8 mouse cellular contexts compared by ENCODE assay signal in the genomic region with DNA sequence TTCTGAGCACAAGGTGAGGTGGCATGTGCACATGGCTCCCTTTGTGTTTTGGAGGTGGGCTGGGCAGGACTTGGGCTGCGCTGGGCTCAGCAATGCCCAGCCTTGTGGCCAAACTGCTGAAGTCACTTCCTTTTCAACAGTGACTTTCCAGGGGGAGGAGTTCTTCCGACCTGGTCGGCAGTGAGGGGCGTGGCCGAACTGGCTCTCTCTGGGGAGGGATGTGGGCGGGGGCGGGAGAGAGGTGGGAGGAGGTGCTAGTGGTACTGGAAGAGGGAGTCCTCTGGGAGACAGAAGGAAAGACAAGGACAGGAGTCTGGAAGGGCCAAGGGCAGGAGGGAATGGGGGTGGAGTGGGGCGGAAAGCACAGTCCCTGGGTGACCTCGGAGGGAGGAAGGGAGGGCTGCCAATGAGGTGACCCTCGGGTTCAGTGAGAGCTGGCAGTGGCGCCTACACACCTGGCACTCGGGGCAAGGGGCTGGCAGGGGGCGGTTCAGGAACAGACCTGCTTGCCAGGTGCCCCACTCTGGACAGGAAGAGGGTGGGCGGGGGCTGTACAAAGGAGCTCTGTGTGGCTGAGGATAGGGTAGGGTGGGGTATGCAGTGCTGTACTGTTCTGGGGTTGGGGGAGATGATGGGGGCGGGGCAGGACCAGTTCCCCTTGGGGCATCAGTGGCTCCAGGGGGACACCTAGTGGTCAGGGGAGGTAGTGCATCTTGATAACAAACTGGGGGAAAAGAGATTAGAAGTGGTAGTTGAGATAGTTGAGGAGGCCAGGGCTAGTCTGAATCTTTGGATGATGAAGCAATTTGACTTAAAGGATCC. TPM values are rescaled to one million over a fixed set of nuclear protein-coding genes. Genes with fewer than 3 reads are reported as not detected.
DNase-seq lines count a peak whose midpoint lies in the region; ATAC-seq lines count a peak whose summit lies in the region.

No protein-coding gene starts in this region.

- peak; percentile 69 for ATAC-seq in embryonic facial prominence, embryonic 15.5 days (ENCODE audit: insufficient number of reproducible peaks, low FRiP score, low TSS enrichment, low read depth)
- peak; percentile 61 for ATAC-seq in liver, embryonic 16.5 days (ENCODE audit: low read depth)
- ATAC-seq in neural tube, embryonic 11.5 days (ENCODE audit: insufficient read depth, low FRiP score, low TSS enrichment): peak; percentile 62; the same call in 1 of the 2 replicates

- H3K9ac ChIP-seq in embryonic facial prominence, embryonic 15.5 days: no peak overlapping the region
- H3K9ac ChIP-seq in liver, embryonic 16.5 days (ENCODE audit: low read depth, low read length): peak overlapping the region; percentile 52; the same call in 1 of the 2 replicates
- H3K9ac ChIP-seq in neural tube, embryonic 11.5 days (ENCODE audit: low read length): no peak overlapping the region

- peak overlapping the region; percentile 24; the same call in 1 of the 2 replicates for H3K4me2 ChIP-seq in embryonic facial prominence, embryonic 15.5 days (replicated peaks)
- peak overlapping the region; percentile 68 for H3K4me2 ChIP-seq in liver, embryonic 16.5 days (ENCODE audit: low read depth, low read length)
- no peak overlapping the region for H3K4me2 ChIP-seq in neural tube, embryonic 11.5 days (ENCODE audit: low read depth)

- H3K9me3 ChIP-seq in embryonic facial prominence, embryonic 15.5 days (replicated peaks): no peaks in the 10 kb centered on the region
- no peaks in the 10 kb centered on the region for H3K9me3 ChIP-seq in heart, embryonic 10.5 days
- H3K9me3 ChIP-seq in liver, embryonic 16.5 days (replicated peaks; ENCODE audit: control insufficient read depth, low read length): no peaks in the 10 kb centered on the region
- H3K9me3 ChIP-seq in neural tube, embryonic 11.5 days (ENCODE audit: control insufficient read depth, low read length): no peaks in the 10 kb centered on the region

- H3K27me3 ChIP-seq in embryonic facial prominence, embryonic 15.5 days: no peaks in the 10 kb centered on the region
- H3K27me3 ChIP-seq in heart, embryonic 10.5 days (ENCODE audit: insufficient read depth, poor library complexity, severe bottlenecking): no peaks in the 10 kb centered on the region
- H3K27me3 ChIP-seq in liver, embryonic 16.5 days (ENCODE audit: control insufficient read depth, insufficient read depth, low read depth, low read length): no peaks in the 10 kb centered on the region
- H3K27me3 ChIP-seq in neural tube, embryonic 11.5 days (ENCODE audit: control insufficient read depth, insufficient read depth, low read length): no peaks in the 10 kb centered on the region

- whole genome bisulfite sequencing in embryonic facial prominence, embryonic 15.5 days: 10% methylated on average over 15 of the region's 15 CpGs
- 3% methylated on average over 15 of the region's 15 CpGs for WGBS in heart, embryonic 10.5 days
- under 1% methylated on average over 14 of the region's 15 CpGs for WGBS in liver, embryonic 16.5 days (ENCODE audit: insufficient replicate concordance)
- 2% methylated on average over 15 of the region's 15 CpGs for WGBS in neural tube, embryonic 11.5 days

- peak; percentile 80 to 84 for DNase-seq in CD8-positive naive resting alpha-beta T cell, adult 2 months (ENCODE audit: low read depth in 2 of 2, low spot score in 2 of 2)
- DNase-seq in adrenal gland, postnatal 36 days: peak; percentile 91 to 94
- DNase-seq in heart, embryonic 10.5 days (ENCODE audit: low spot score): peak; percentile 95
- peak; percentile 97 for DNase-seq in kidney, adult 9 months
- DNase-seq in neural tube, embryonic 11.5 days (ENCODE audit: low spot score): peak; percentile 74
- DNase-seq in thymus, postnatal 0 days (ENCODE audit: low spot score): peak; percentile 85

- peak overlapping the region; percentile 83 for H3K27ac ChIP-seq in embryonic facial prominence, embryonic 15.5 days (replicated peaks)
- peak overlapping the region; percentile 86 for H3K27ac ChIP-seq in heart, embryonic 10.5 days
- peak overlapping the region; percentile 72 for H3K27ac ChIP-seq in liver, embryonic 16.5 days (ENCODE audit: low read length)
- H3K27ac ChIP-seq in neural tube, embryonic 11.5 days (ENCODE audit: low read depth, low read length): peak overlapping the region; percentile 3; the same call in 1 of the 2 replicates

- H3K4me1 ChIP-seq in embryonic facial prominence, embryonic 15.5 days: peaks cover 88% of the 10 kb centered on the region
- peaks cover 86% of the 10 kb centered on the region for H3K4me1 ChIP-seq in heart, embryonic 10.5 days
- peaks cover 50% of the 10 kb centered on the region for H3K4me1 ChIP-seq in liver, embryonic 16.5 days (ENCODE audit: control insufficient read depth, low read depth, low read length)
- peaks cover 37% of the 10 kb centered on the region for H3K4me1 ChIP-seq in neural tube, embryonic 11.5 days (ENCODE audit: control insufficient read depth, insufficient read depth, low read length)

- no peak overlapping the region; the same call in 1 of the 2 replicates for H3K4me3 ChIP-seq in embryonic facial prominence, embryonic 15.5 days (replicated peaks)
- peak overlapping the region; percentile 44 for H3K4me3 ChIP-seq in heart, embryonic 10.5 days
- peak overlapping the region; percentile 47 for H3K4me3 ChIP-seq in liver, embryonic 16.5 days (ENCODE audit: low read depth, low read length)
- no peak overlapping the region for H3K4me3 ChIP-seq in neural tube, embryonic 11.5 days (ENCODE audit: low read depth, low read length)

- peaks cover 37% of the 10 kb centered on the region for H3K36me3 ChIP-seq in embryonic facial prominence, embryonic 15.5 days
- peaks cover 41% of the 10 kb centered on the region for H3K36me3 ChIP-seq in heart, embryonic 10.5 days
- H3K36me3 ChIP-seq in liver, embryonic 16.5 days (ENCODE audit: control insufficient read depth, insufficient read depth): no peaks in the 10 kb centered on the region; the same call in 1 of the 2 replicates
- H3K36me3 ChIP-seq in neural tube, embryonic 11.5 days (ENCODE audit: control insufficient read depth, insufficient read depth, low read length): peaks cover 4% of the 10 kb centered on the region

RNA-seq across cellular contexts. Expression of gene Ahdc1, which starts 45.2 kb away (rescaled TPM):
- 10 to 100 TPM; 63.7 to 74.1 TPM for total RNA-seq in adrenal gland, postnatal 36 days (2021)
- polyA plus RNA-seq in embryonic facial prominence, embryonic 15.5 days (2015; fragmentation: Nextera tagmentation; extraction: Ambion mirVana): 13.2 and 13.9 TPM in 2 replicates
- polyA plus RNA-seq in heart, embryonic 10.5 days (2016; fragmentation: Nextera tagmentation; extraction: Ambion mirVana): 8.4 and 12.2 TPM in 2 replicates
- polyA plus RNA-seq in liver, embryonic 16.5 days (2015; fragmentation: Nextera tagmentation; extraction: Ambion mirVana): 0.70 and 1.6 TPM in 2 replicates
- polyA plus RNA-seq in neural tube, embryonic 11.5 days (2014; fragmentation: Nextera tagmentation; extraction: Ambion mirVana): 6.1 and 7.2 TPM in 2 replicates
- polyA plus RNA-seq in thymus, postnatal 0 days (2015; fragmentation: Nextera tagmentation; extraction: Ambion mirVana): 5.3 and 8.0 TPM in 2 replicates

Comparison
In these comparisons a context has a peak if more than half of its experiments do, and no peak if none do; other contexts are left out.
1. H3K27ac ChIP-seq: peak in every context shown above with its lines; median percentile 86 in heart, embryonic 10.5 days; 83 in embryonic facial prominence, embryonic 15.5 days; 72 in liver, embryonic 16.5 days; 3 in neural tube, embryonic 11.5 days.
2. H3K4me3 ChIP-seq: peak in heart, embryonic 10.5 days (single experiment) and liver, embryonic 16.5 days (single experiment); none in embryonic facial prominence, embryonic 15.5 days (single experiment) and neural tube, embryonic 11.5 days (single experiment).
3. Peak in every context shown above with its lines, with median percentiles within 50 percentile points of each other: DNase-seq and ATAC-seq.